Mouse (Mus musculus) hindbrain, embryonic 14.5 days (tissue): ENCODE measurements around the gene Prok1. TPM values are rescaled to one million over a fixed set of nuclear protein-coding genes. Genes with fewer than 3 reads are reported as not detected.

Source experiments
- ATAC-seq: fragments of 200-750 bp; cut with Nextera tagmentation; 2 replicates; pipeline ENCODE4 v1.8.0; 2017; ENCODE audit warnings: moderate number of reproducible peaks, mild to moderate bottlenecking, moderate TSS enrichment, moderate library complexity; ENCODE audit not compliant: low FRiP score
- DNase-seq: peaks from one replicate; pipeline ENCODE4 v3.0.0-alpha.2; 2015; ENCODE audit warnings: low spot score
- H3K27ac ChIP-seq: fragments of 300-500 bp; sonication (generic); 2 replicates; pipeline ENCODE4 v1.5.1; 2014; ENCODE audit warnings: mild to moderate bottlenecking, moderate library complexity
- H3K27me3 ChIP-seq: fragments of 300-500 bp; sonication (generic); 2 replicates; pipeline ENCODE4 v1.6.1; 2014; ENCODE audit warnings: mild to moderate bottlenecking, low read length, mixed read lengths; ENCODE audit not compliant: control insufficient read depth, insufficient read depth
- H3K36me3 ChIP-seq: fragments of 300-500 bp; sonication (generic); replicated peaks from 2 replicates; pipeline ENCODE4 v1.6.1; 2014; ENCODE audit not compliant: control insufficient read depth, insufficient read depth
- H3K4me1 ChIP-seq: fragments of 300-500 bp; sonication (generic); replicated peaks from 2 replicates; pipeline ENCODE4 v1.6.1; 2014; ENCODE audit warnings: antibody characterized with exemption, low read length, mixed read lengths; ENCODE audit not compliant: control insufficient read depth, insufficient read depth
- H3K4me2 ChIP-seq: fragments of 300-500 bp; sonication (generic); replicated peaks from 2 replicates; pipeline ENCODE4 v1.6.1; 2014; ENCODE audit warnings: mild to moderate bottlenecking, moderate library complexity
- H3K4me3 ChIP-seq: fragments of 300-500 bp; sonication (generic); replicated peaks from 2 replicates; pipeline ENCODE4 v1.5.1; 2014; ENCODE audit warnings: mild to moderate bottlenecking, low read length
- H3K9ac ChIP-seq: fragments of 300-500 bp; sonication (generic); 2 replicates; pipeline ENCODE4 v1.6.1; 2014
- H3K9me3 ChIP-seq: fragments of 300-500 bp; sonication (generic); 2 replicates; pipeline ENCODE4 v1.6.1; 2016; ENCODE audit warnings: low read length; ENCODE audit not compliant: control insufficient read depth
- WGBS: fragments of 180-500 bp; shearing (Covaris S2); extraction: QIAGEN DNeasy Blood & Tissue Kit; methylation state at CpG from one replicate; pipeline ENCODE4 v1.1.7; 2014; 5-methylcytosine and 5-hydroxymethylcytosine counted together
- polyA plus RNA-seq: library from polyadenylated mRNA; unstranded; fragments of >200 nt; fragmentation: Nextera tagmentation; extraction: Ambion mirVana; gene quantifications from 2 replicates; pipeline ENCODE4 v1.2.1, GENCODE M21; 2014

Prok1 gene
- polyA plus RNA-seq = 0.23 TPM in 1 of 2 replicates, not detected in the other

DNA sequence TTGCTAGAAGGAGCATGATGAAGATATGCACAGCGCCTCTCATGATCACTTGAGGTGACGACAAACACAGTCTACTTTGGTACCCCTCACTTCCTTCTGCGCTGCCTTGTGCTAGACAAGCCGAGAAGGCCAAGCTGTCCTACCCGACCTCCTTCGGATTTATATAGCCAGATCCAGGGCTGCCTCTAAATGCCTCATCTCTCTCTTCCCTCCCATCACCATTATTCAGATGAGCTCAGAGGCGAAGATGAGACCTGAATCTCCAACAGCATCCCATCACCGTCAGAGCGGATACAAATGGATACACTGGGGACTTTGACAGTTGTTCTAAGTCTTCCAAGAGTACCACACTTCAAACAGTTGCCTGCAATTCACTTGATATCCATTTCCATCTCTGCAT lies at the start of gene Prok1:
Gene Prok1 (minus strand): TSS at position 101 of the 400 bp plus-strand sequence.
- ATAC-seq (no peak), DNase-seq (no peak)
- Histone ChIP-seq H3K9me3 (no peaks in the 10 kb centered on the region), H3K4me1 (no peaks in the 10 kb centered on the region; the same call in 1 of the 2 replicates), H3K9ac (no peak within 1 kb of the TSS), H3K27me3 (no peaks in the 10 kb centered on the region), H3K4me3 (no peak within 1 kb of the TSS), H3K36me3 (no peaks in the 10 kb centered on the region), H3K27ac (no peak within 1 kb of the TSS), H3K4me2 (no peak within 1 kb of the TSS)
- 91% methylated on average over 9 of the region's 9 CpGs for WGBS

DNA sequence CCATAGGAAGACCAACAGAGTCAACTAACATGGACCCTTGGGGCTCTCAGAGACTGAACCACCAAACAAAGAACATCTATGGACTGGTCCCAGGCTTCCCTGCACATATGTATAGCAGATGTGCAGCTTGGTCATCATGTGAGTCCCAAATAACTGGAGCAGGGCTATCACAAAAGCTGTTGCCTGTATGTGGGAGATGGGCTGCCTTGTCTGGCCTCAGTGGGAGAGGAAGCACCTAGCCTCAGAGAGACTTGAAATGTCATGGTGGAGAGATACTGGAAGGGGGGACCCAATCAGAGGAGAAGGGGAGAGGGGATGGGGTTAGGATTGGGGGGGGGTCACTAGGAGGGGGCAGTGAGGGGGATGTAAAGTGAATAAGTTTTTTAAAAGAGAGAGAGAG lies 47.8 kb upstream of the Prok1 start:
- H3K4me2 ChIP-seq = no peak overlapping the region
- no peak for ATAC-seq

DNA sequence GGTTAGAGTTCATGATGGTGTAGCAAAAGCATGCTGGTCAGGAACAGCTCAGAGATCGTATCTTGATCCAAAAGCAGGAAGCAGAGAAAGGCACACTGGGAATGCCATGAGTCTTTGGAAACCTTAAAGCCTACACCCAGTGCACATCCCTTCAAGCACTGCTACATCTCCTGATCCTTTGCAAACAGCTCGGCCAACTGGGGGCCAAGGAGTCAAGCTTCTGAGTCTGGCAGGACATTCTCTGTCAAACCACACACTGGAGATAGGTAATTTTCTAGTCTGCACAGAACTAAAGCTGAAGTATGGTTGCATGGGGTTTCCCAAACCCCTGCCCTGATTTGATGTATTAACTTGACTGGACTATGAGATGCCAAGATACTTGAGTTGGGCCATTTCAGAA lies 46.6 kb upstream of the Prok1 start:
- no peak for DNase-seq
- H3K27me3 ChIP-seq = no peaks in the 10 kb centered on the region
- peaks cover 29% of the 10 kb centered on the region for H3K36me3 ChIP-seq
- 90% methylated on average over 2 of the region's 2 CpGs for WGBS
- H3K9ac ChIP-seq = no peak overlapping the region
- no peak overlapping the region for H3K4me3 ChIP-seq
- no peak overlapping the region for H3K27ac ChIP-seq
- no peak for ATAC-seq
- H3K4me1 ChIP-seq = no peaks in the 10 kb centered on the region
- no peak overlapping the region for H3K4me2 ChIP-seq
- H3K9me3 ChIP-seq = no peaks in the 10 kb centered on the region

More for the DNA sequence above, 47.8 kb upstream of the Prok1 start:
- Histone ChIP-seq H3K27me3 (no peaks in the 10 kb centered on the region), H3K27ac (no peak overlapping the region), H3K4me1 (no peaks in the 10 kb centered on the region), H3K36me3 (peaks cover 27% of the 10 kb centered on the region), H3K4me3 (no peak overlapping the region), H3K9me3 (no peaks in the 10 kb centered on the region), H3K9ac (no peak overlapping the region)
- DNase-seq = no peak

DNA sequence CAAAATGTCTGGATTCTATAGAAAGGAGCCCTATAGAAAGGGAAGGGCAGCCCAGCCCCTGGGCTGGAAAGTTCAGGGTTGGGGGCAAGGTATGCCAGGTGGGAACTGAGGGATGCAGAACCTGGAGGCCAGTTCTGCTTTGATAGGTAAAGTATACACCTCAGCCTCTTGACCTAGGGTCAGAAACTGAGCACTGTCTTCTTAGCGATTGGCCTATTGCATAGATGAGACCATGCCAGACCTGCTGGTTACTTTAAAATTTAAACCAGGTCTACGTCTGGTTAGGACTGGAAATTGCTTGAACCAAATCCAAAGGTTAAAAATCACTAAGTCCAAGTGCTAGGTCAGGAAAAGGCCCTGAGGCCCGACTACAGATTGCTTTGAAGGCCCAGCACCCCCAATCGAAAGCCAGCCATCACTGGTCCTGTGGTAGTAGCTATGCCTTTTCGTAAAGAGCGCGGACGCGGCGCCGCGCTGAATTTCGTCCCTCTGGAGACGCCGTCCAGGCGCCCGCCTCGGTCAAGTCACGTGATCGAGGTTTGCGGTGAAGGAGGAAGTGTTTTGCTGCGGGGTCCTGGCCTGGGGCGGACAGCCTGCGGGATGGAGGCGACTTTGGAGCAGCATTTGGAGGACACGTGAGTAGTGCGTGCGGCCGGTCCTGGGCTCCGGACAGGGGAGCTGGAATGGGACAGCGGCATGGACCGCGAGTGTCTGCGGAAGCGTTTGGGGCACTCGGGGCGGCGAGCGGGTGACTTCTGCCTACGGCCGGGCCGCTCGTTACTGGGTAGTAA lies 39.2 kb upstream of the Prok1 start, which contains the start of gene Lamtor5:
Gene Lamtor5 (plus strand): TSS at position 380 of the 791 bp plus-strand sequence.
- H3K4me1 ChIP-seq = peaks cover 14% of the 10 kb centered on the region; the same call in 1 of the 2 replicates
- H3K27me3 ChIP-seq = no peaks in the 10 kb centered on the region
- ATAC-seq (peak; percentile 91), DNase-seq (peak; percentile 93)
- H3K4me3 ChIP-seq = peak within 1 kb of the TSS; percentile 86
- 4% methylated on average over 43 of the region's 43 CpGs for WGBS
- H3K27ac ChIP-seq = no peak within 1 kb of the TSS
- H3K36me3 ChIP-seq = peaks cover 16% of the 10 kb centered on the region
- H3K9me3 ChIP-seq = no peaks in the 10 kb centered on the region
- H3K4me2 ChIP-seq = peak within 1 kb of the TSS; percentile 83
- peak within 1 kb of the TSS; percentile 80 for H3K9ac ChIP-seq

DNA sequence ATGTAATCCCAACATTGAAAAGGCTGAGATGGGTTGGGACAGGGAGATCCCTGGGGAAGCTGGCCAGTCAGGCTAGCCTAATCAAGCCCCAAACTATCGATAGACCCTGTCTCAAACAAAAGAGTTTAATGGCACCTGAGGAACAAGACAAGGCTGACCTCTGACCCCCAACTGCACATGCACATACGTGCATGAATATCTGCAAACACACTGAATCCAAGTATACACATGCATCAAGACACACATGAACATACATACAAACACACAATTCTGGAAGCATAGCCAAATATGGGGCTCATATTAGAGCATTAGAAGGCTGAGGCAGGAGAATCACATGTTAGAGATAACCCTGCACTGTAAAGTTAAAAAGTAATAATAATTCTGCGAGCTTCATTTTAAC lies 37.1 kb upstream of the Prok1 start:
- H3K27me3 ChIP-seq = no peaks in the 10 kb centered on the region
- H3K4me3 ChIP-seq = no peak overlapping the region
- DNase-seq = no peak
- no peaks in the 10 kb centered on the region for H3K9me3 ChIP-seq
- H3K4me1 ChIP-seq = peaks cover 14% of the 10 kb centered on the region; the same call in 1 of the 2 replicates
- no peak for ATAC-seq
- no peak overlapping the region for H3K4me2 ChIP-seq
- 86% methylated on average over 3 of the region's 3 CpGs for WGBS
- H3K9ac ChIP-seq = no peak overlapping the region
- H3K36me3 ChIP-seq = no peaks in the 10 kb centered on the region
- no peak overlapping the region for H3K27ac ChIP-seq

DNA sequence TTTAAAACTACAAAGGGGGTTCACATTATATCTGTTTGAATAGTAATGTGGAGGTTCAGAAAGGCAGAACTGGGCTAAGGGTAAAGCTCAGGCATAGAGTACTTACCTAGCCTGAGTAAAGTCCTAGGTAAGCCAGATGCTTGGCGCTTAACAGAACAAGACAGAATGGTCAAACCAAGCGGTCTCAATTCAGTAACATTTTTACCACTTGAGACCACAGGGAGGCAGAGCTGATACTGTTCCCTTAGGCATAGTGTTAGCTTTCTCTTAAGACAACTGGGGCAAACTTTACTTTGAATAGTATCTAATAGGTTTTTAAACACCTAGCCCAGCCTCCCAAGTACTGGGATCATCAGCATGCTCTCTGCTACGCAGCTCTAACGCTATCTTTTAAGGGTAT lies 36.5 kb upstream of the Prok1 start:
- DNase-seq = no peak

DNA sequence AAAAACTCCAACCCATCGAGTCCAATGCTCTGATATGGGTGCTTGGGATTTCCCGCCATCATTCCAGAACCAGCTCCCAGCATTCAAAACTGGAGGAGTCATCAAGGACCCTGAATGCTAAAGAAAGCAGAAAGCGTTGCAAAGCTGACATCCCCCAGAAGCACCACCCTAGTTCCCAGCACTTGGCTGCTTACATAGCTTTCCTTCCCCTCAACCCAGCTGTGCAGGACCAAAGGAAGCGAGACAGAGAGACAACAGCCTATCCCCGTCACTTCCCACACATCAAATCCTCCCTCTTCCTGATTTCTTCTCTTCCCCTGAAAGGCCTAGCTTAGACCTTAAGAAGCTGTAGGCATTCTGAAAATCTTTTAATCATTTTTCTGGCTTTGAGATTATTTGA lies 35.8 kb upstream of the Prok1 start:
- no peak overlapping the region for H3K27ac ChIP-seq
- DNase-seq = no peak
- H3K4me2 ChIP-seq = no peak overlapping the region
- no peaks in the 10 kb centered on the region for H3K27me3 ChIP-seq
- no peaks in the 10 kb centered on the region for H3K36me3 ChIP-seq
- no peak overlapping the region for H3K9ac ChIP-seq
- WGBS = 69% methylated on average over 5 of the region's 5 CpGs
- H3K4me1 ChIP-seq = peaks cover 14% of the 10 kb centered on the region; the same call in 1 of the 2 replicates
- H3K4me3 ChIP-seq = no peak overlapping the region
- H3K9me3 ChIP-seq = no peaks in the 10 kb centered on the region
- ATAC-seq = no peak

More for the DNA sequence above, 36.5 kb upstream of the Prok1 start:
- Histone ChIP-seq H3K4me3 (no peak overlapping the region), H3K27me3 (no peaks in the 10 kb centered on the region), H3K27ac (no peak overlapping the region), H3K9ac (no peak overlapping the region), H3K9me3 (no peaks in the 10 kb centered on the region), H3K4me2 (no peak overlapping the region), H3K36me3 (no peaks in the 10 kb centered on the region), H3K4me1 (peaks cover 14% of the 10 kb centered on the region; the same call in 1 of the 2 replicates)
- no peak for ATAC-seq
- 63% methylated on average over 4 of the region's 4 CpGs for WGBS

DNA sequence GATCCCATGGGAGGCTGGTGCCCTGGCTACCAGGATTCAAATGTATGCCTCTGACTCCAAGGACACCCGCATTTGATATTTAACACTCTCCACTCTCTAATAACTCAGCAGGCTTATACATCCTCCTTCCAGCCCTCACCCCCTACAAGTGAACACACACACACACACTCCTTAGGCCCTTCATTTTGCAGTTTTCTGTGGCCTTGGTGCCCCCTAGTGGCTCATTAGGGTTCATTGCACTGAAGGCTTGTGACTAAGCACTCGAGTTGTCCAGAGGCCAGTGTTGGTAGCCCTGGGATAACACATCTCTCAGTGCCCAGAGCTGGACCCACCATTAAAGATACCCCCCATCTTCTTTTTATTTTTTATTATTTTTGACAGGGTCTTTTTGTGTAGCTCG lies 34.3 kb upstream of the Prok1 start:
- 17% methylated on average over 3 of the region's 3 CpGs for WGBS
- Histone ChIP-seq H3K4me1 (0 out of 2 replicates have a peak, but pooled peaks cover 3% of the 10 kb centered on the region), H3K36me3 (no peaks in the 10 kb centered on the region), H3K4me2 (no peak overlapping the region), H3K4me3 (no peak overlapping the region), H3K9ac (no peak overlapping the region), H3K27ac (no peak overlapping the region), H3K27me3 (no peaks in the 10 kb centered on the region), H3K9me3 (no peaks in the 10 kb centered on the region)
- DNase-seq (peak; percentile 85), ATAC-seq (peak; percentile 81)

DNA sequence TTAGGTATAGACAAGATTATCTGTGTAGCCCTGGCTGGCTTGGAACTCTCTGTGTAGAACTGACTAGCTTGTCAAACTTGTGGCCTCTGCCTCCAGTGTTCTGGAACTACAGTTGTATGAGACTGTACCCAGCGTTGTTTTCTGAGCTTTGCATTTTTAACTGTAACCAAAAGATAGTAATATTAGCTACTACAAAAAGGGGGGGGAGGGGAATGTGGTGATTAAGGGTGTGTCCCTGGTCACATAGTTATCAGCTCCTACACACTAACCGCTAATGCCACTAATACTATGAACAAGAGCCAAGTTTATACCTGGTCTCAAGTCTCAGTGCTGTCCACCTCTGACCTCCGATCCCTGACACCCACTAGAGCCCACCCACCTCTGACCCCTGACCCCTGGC lies 32.9 kb upstream of the Prok1 start:
- Histone ChIP-seq H3K9ac (no peak overlapping the region), H3K4me1 (no peaks in the 10 kb centered on the region), H3K4me2 (no peak overlapping the region), H3K36me3 (no peaks in the 10 kb centered on the region), H3K27me3 (no peaks in the 10 kb centered on the region), H3K9me3 (no peaks in the 10 kb centered on the region), H3K27ac (no peak overlapping the region), H3K4me3 (no peak overlapping the region)
- 91% methylated on average over 3 of the region's 3 CpGs for WGBS
- DNase-seq (no peak), ATAC-seq (no peak)
